Mouse (Mus musculus) myocyte (in vitro differentiated cells): ENCODE measurements at regions not wholly inside any gene's neighbourhood (a gene's known extent, or its start where the extent isn't known, plus 50 kb on each side); places are given as distances from the start of the nearest gene placed in this dataset.

Source experiments
- H3K27me3 ChIP-seq: one replicate; pipeline ENCODE4 v1.6.1; 2011; ENCODE audit not compliant: control insufficient read depth, insufficient read depth, insufficient read length
- H3K36me3 ChIP-seq: one replicate; pipeline ENCODE4 v1.6.1; 2011; ENCODE audit not compliant: control insufficient read depth, insufficient read depth
- H3K4me2 ChIP-seq: one replicate; pipeline ENCODE4 v1.6.1; 2011; ENCODE audit warnings: low read depth, control low read depth
- H3K4me3 ChIP-seq: one replicate; pipeline ENCODE4 v1.5.1; 2011; ENCODE audit warnings: mild to moderate bottlenecking, control low read depth, moderate library complexity
- H3K79me2 ChIP-seq: one replicate; pipeline ENCODE4 v1.6.1; 2011; ENCODE audit not compliant: control insufficient read depth, insufficient read depth
- H3ac ChIP-seq: one replicate; pipeline ENCODE4 v1.6.1; 2011; ENCODE audit not compliant: control insufficient read depth, insufficient read length
- CEBPB ChIP-seq: IDR thresholded peaks from 2 replicates; pipeline ENCODE4 v1.6.1; 2011; ENCODE audit warnings: mild to moderate bottlenecking, moderate library complexity; ENCODE audit not compliant: poor library complexity, insufficient read depth, severe bottlenecking
- E2F4 ChIP-seq: IDR thresholded peaks from one replicate; pipeline ENCODE4 v1.6.1; 2011; ENCODE audit warnings: mild to moderate bottlenecking, control low read depth, moderate library complexity; ENCODE audit not compliant: insufficient read depth
- MAX ChIP-seq: IDR thresholded peaks from one replicate; pipeline ENCODE4 v1.6.1; 2011; ENCODE audit warnings: low read depth, mild to moderate bottlenecking, control low read depth
- MYOD1 ChIP-seq, 3 experiments: IDR thresholded peaks; one replicate each; pipeline ENCODE4 v1.6.1; 2011; ENCODE audit warnings: control low read depth in 2 of 3, low read depth in 2 of 3, mild to moderate bottlenecking in 2 of 3, moderate library complexity in 1 of 3; ENCODE audit not compliant: insufficient read length in 2 of 3, control insufficient read depth in 1 of 3
- MYOG ChIP-seq, 3 experiments: IDR thresholded peaks; one replicate each; pipeline ENCODE4 v1.6.1; 2011; ENCODE audit warnings: control low read depth in 2 of 3, low read depth in 2 of 3, mild to moderate bottlenecking in 2 of 3; ENCODE audit not compliant: insufficient read length in 2 of 3, control insufficient read depth in 1 of 3, insufficient read depth in 1 of 3
- POLR2A ChIP-seq: IDR thresholded peaks from one replicate; pipeline ENCODE4 v1.6.1; 2011; ENCODE audit warnings: low read depth, mild to moderate bottlenecking, control low read depth, moderate library complexity; ENCODE audit not compliant: insufficient read length
- POLR2AphosphoS2 ChIP-seq: IDR thresholded peaks from one replicate; pipeline ENCODE4 v1.6.1; 2011; ENCODE audit warnings: low read depth, control low read depth; ENCODE audit not compliant: insufficient read length
- REST ChIP-seq: IDR thresholded peaks from one replicate; pipeline ENCODE4 v1.6.1; 2011; ENCODE audit warnings: mild to moderate bottlenecking, control low read depth, moderate library complexity; ENCODE audit not compliant: insufficient read depth, insufficient read length
- SRF ChIP-seq: IDR thresholded peaks from one replicate; pipeline ENCODE4 v1.6.1; 2011; ENCODE audit warnings: low read depth; ENCODE audit not compliant: control insufficient read depth, insufficient read length
- TCF12 ChIP-seq: IDR thresholded peaks from one replicate; pipeline ENCODE4 v1.6.1; 2011; ENCODE audit warnings: mild to moderate bottlenecking, control low read depth; ENCODE audit not compliant: poor library complexity, insufficient read depth, severe bottlenecking
- TCF3 ChIP-seq: IDR thresholded peaks from one replicate; pipeline ENCODE4 v1.6.1; 2011; ENCODE audit warnings: low read depth, control low read depth; ENCODE audit not compliant: insufficient read length
- USF1 ChIP-seq: IDR thresholded peaks from one replicate; pipeline ENCODE4 v1.6.1; 2011; ENCODE audit warnings: low read depth, mild to moderate bottlenecking, control low read depth, moderate library complexity

DNA sequence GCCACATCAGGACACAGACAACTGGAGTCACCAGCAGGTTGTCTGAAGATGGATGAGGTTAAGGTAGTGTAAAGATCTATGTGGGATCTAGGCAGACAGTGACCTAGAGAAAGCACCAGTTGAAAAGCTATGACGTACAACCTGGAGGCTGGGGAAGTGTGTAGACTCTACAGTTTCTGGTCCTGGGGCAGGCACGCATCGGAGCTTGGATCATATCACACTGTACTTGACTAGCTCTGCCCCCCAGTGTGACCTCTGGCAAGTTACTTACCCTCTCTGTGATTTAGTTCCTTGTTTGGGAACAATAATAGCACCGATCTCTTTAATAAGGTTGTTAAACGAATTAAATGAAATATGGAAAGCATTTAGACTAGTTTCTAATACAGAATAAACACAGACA, 75.5 kb downstream of the Gm12689 start:
- peaks cover 52% of the 10 kb centered on the region for H3K27me3 ChIP-seq
- H3K4me2 ChIP-seq: no peak overlapping the region
- H3ac ChIP-seq: no peak overlapping the region
- H3K36me3 ChIP-seq: no peaks in the 10 kb centered on the region
- H3K79me2 ChIP-seq: no peaks in the 10 kb centered on the region
- H3K4me3 ChIP-seq: no peak overlapping the region
- TF ChIP-seq REST (no peak), POLR2AphosphoS2 (no peak), USF1 (no peak), CEBPB (no peak), MAX (no peak), SRF (no peak), POLR2A (no peak), E2F4 (no peak), TCF3 (no peak), MYOG (IDR thresholded peaks at IDR 0.05; ENCODE audit: control insufficient read depth in 1 of 3, insufficient read depth in 1 of 3, insufficient read length in 2 of 3, low read depth in 2 of 3) (no peak), TCF12 (no peak), MYOD1 (IDR thresholded peaks at IDR 0.05; ENCODE audit: control insufficient read depth in 1 of 3, insufficient read length in 2 of 3, low read depth in 2 of 3) (no peak)

DNA sequence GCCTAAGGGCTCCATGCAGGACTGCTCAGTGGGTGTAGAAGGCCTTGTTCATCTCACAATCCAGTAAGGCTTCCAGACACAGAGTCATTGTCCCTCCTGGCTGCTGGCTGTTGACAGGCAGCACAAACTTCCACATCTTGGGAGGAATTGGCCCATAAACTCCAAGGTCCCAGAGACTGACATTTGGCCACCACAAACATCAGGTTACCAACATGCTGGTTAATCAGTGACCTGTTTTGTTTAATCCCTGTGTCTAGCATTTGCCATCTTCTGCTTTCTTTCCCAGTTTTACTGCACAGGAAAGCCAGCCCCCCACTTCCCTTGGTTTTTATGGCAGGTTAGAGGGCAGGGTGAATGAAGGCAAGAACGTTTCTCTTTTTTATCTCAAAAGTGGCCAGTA, 80.5 kb downstream of the Gm12689 start:
- TF ChIP-seq SRF: no peak
- no peak for TF ChIP-seq REST
- TF ChIP-seq MYOD1 (IDR thresholded peaks at IDR 0.05; ENCODE audit: control insufficient read depth in 1 of 3, insufficient read length in 2 of 3, low read depth in 2 of 3): no peak
- TF ChIP-seq CEBPB: no peak
- no peak for TF ChIP-seq POLR2A
- TF ChIP-seq E2F4: no peak
- TF ChIP-seq TCF12: no peak
- H3ac ChIP-seq: no peak overlapping the region

DNA sequence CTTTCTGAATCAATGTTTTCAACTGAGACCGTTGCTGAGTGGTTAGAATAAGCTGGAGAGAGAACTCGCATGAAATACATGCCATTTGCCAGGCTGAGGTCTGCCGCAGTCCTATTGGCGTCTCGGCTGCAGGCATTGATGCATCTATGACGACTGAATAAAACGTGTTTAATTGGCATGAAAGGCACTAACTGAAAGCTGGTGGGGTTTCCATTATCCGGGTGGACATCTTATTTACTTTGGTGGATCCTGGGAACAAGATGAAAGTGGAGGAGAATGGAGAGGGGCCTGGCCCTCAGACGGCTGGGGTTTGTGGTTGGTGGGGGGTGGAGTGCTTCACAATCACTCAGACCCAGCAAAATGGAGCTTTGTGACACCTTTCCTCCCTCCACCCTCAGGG, 81.2 kb downstream of the Gm12689 start:
- H3K4me2 ChIP-seq: no peak overlapping the region
- H3K27me3 ChIP-seq: peaks cover 27% of the 10 kb centered on the region
- no peaks in the 10 kb centered on the region for H3K79me2 ChIP-seq
- no peaks in the 10 kb centered on the region for H3K36me3 ChIP-seq
- H3K4me3 ChIP-seq: no peak overlapping the region
- H3ac ChIP-seq: no peak overlapping the region
- no peak for TF ChIP-seq TCF3
- TF ChIP-seq REST: no peak
- no peak for TF ChIP-seq USF1
- no peak for TF ChIP-seq TCF12
- TF ChIP-seq MAX: no peak
- TF ChIP-seq E2F4: no peak
- TF ChIP-seq CEBPB: no peak
- TF ChIP-seq POLR2A: no peak
- TF ChIP-seq MYOD1 (IDR thresholded peaks at IDR 0.05; ENCODE audit: control insufficient read depth in 1 of 3, insufficient read length in 2 of 3, low read depth in 2 of 3): no peak
- no peak for TF ChIP-seq POLR2AphosphoS2
- TF ChIP-seq MYOG (IDR thresholded peaks at IDR 0.05; ENCODE audit: control insufficient read depth in 1 of 3, insufficient read depth in 1 of 3, insufficient read length in 2 of 3, low read depth in 2 of 3): no peak
- TF ChIP-seq SRF: no peak

More for the DNA sequence above, 80.5 kb downstream of the Gm12689 start:
- no peak overlapping the region for H3K4me2 ChIP-seq
- H3K4me3 ChIP-seq: no peak overlapping the region
- peaks cover 35% of the 10 kb centered on the region for H3K27me3 ChIP-seq
- no peaks in the 10 kb centered on the region for H3K79me2 ChIP-seq
- H3K36me3 ChIP-seq: no peaks in the 10 kb centered on the region

DNA sequence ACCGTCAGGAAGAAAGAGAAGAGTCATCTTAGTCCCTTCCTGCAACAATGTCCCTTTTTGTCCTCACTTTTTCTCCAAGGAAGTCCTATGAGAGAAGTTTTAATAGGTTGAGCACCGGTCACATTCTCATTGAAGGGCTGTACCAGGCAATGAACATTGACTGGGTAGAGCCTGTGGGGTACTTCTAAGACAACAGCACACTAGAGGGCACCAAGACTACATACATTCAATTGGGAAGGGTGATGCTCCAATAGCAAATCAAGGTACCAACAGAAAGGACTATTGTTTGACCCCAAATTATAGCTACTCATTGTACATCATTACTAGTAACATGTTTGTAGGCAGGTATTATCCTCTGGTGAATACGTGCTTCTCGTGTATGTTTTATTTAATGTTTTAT, 84.3 kb downstream of the Gm12689 start:
- TF ChIP-seq USF1 (no peak), CEBPB (no peak), SRF (no peak), MYOG (IDR thresholded peaks at IDR 0.05; ENCODE audit: control insufficient read depth in 1 of 3, insufficient read depth in 1 of 3, insufficient read length in 2 of 3, low read depth in 2 of 3) (no peak), TCF3 (no peak), REST (no peak), MAX (no peak), E2F4 (no peak), POLR2AphosphoS2 (no peak), POLR2A (no peak), TCF12 (no peak), MYOD1 (IDR thresholded peaks at IDR 0.05; ENCODE audit: control insufficient read depth in 1 of 3, insufficient read length in 2 of 3, low read depth in 2 of 3) (no peak)
- H3K27me3 ChIP-seq: peaks cover 15% of the 10 kb centered on the region
- H3K4me2 ChIP-seq: no peak overlapping the region
- no peak overlapping the region for H3K4me3 ChIP-seq
- no peaks in the 10 kb centered on the region for H3K79me2 ChIP-seq
- no peak overlapping the region for H3ac ChIP-seq
- H3K36me3 ChIP-seq: no peaks in the 10 kb centered on the region

DNA sequence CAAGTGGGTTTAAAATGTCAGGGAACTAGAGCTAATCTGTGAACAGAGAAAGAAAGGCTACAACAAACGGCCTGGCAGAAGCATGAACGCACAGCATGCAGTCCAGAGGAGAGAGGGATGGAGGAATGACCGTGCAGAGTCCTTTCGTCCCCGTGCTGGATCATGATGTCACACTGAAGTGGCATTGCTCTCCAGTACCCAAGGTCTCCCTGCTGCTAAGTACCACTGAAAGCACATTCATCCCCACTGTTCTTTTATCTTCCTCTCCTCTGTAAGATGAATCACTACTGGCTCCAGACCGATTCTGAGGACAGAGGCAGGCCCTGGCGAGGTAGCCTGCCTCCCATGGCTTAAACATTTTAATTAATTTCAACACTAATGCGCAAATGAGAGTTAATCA, 89.7 kb downstream of the Gm12689 start:
- no peaks in the 10 kb centered on the region for H3K36me3 ChIP-seq
- no peak overlapping the region for H3K4me2 ChIP-seq
- H3K27me3 ChIP-seq: no peaks in the 10 kb centered on the region
- no peaks in the 10 kb centered on the region for H3K79me2 ChIP-seq
- H3K4me3 ChIP-seq: no peak overlapping the region
- TF ChIP-seq USF1 (no peak), MAX (no peak), MYOD1 (IDR thresholded peaks at IDR 0.05; ENCODE audit: control insufficient read depth in 1 of 3, insufficient read length in 2 of 3, low read depth in 2 of 3) (no peak), MYOG (IDR thresholded peaks at IDR 0.05; ENCODE audit: control insufficient read depth in 1 of 3, insufficient read depth in 1 of 3, insufficient read length in 2 of 3, low read depth in 2 of 3) (no peak), CEBPB (no peak)
- no peak overlapping the region for H3ac ChIP-seq
